ENCODE assay signal across 8 mouse cellular contexts in genomic region chr15:7934105-7934504, GRCm38 (mm10).
DNase-seq lines count a peak whose midpoint lies in the region; ATAC-seq lines count a peak whose summit lies in the region.

No protein-coding gene starts in this region.

- H3K27me3 ChIP-seq in hindbrain, embryonic 11.5 days (ENCODE audit: control insufficient read depth, insufficient read depth, low read length): no peaks in the 10 kb centered on the region
- no peaks in the 10 kb centered on the region for H3K27me3 ChIP-seq in hindbrain, embryonic 12.5 days
- no peaks in the 10 kb centered on the region for H3K27me3 ChIP-seq in heart, embryonic 16.5 days (ENCODE audit: control insufficient read depth, insufficient read depth, low read length)
- no peaks in the 10 kb centered on the region for H3K27me3 ChIP-seq in lung, embryonic 15.5 days
- no peaks in the 10 kb centered on the region for H3K27me3 ChIP-seq in forebrain, embryonic 11.5 days (ENCODE audit: control insufficient read depth, insufficient read depth, low read length)

- H3K9me3 ChIP-seq in hindbrain, embryonic 11.5 days (ENCODE audit: control insufficient read depth, low read length): no peaks in the 10 kb centered on the region
- no peaks in the 10 kb centered on the region for H3K9me3 ChIP-seq in hindbrain, embryonic 12.5 days (replicated peaks)
- H3K9me3 ChIP-seq in heart, embryonic 16.5 days (replicated peaks; ENCODE audit: control insufficient read depth, low read length): no peaks in the 10 kb centered on the region
- no peaks in the 10 kb centered on the region for H3K9me3 ChIP-seq in lung, embryonic 15.5 days
- no peaks in the 10 kb centered on the region for H3K9me3 ChIP-seq in forebrain, embryonic 11.5 days (ENCODE audit: control insufficient read depth, low read length)

- H3K4me1 ChIP-seq in hindbrain, embryonic 11.5 days (replicated peaks; ENCODE audit: control insufficient read depth, insufficient read depth, low read length): no peaks in the 10 kb centered on the region
- no peaks in the 10 kb centered on the region for H3K4me1 ChIP-seq in hindbrain, embryonic 12.5 days
- H3K4me1 ChIP-seq in heart, embryonic 16.5 days (ENCODE audit: control insufficient read depth, insufficient read depth, low read length): peaks cover 4% of the 10 kb centered on the region; the same call in 1 of the 2 replicates
- peaks cover 15% of the 10 kb centered on the region for H3K4me1 ChIP-seq in lung, embryonic 15.5 days
- H3K4me1 ChIP-seq in forebrain, embryonic 11.5 days (replicated peaks; ENCODE audit: control insufficient read depth, insufficient read depth, low read length): no peaks in the 10 kb centered on the region

- no peak overlapping the region for H3K9ac ChIP-seq in hindbrain, embryonic 11.5 days (ENCODE audit: low read depth, low read length)
- H3K9ac ChIP-seq in hindbrain, embryonic 12.5 days: no peak overlapping the region
- H3K9ac ChIP-seq in heart, embryonic 16.5 days (ENCODE audit: low read length): no peak overlapping the region
- H3K9ac ChIP-seq in lung, embryonic 15.5 days: no peak overlapping the region
- H3K9ac ChIP-seq in forebrain, embryonic 11.5 days (ENCODE audit: low read length): no peak overlapping the region

- WGBS in hindbrain, embryonic 11.5 days: 76% methylated on average over 16 of the region's 16 CpGs
- 69% methylated on average over 16 of the region's 16 CpGs for WGBS in hindbrain, embryonic 12.5 days
- WGBS in heart, embryonic 16.5 days: 33% methylated on average over 16 of the region's 16 CpGs
- 24% methylated on average over 16 of the region's 16 CpGs for WGBS in lung, embryonic 15.5 days
- WGBS in forebrain, embryonic 11.5 days: 79% methylated on average over 16 of the region's 16 CpGs

- peak; percentile 14 for DNase-seq in hindbrain, embryonic 11.5 days (ENCODE audit: low spot score)
- DNase-seq in adrenal gland, postnatal 25 days: peak; percentile 33
- no peak for DNase-seq in cerebellum, postnatal 36 days
- DNase-seq in forebrain, embryonic 11.5 days (ENCODE audit: low spot score): no peak

- no peak for ATAC-seq in hindbrain, embryonic 11.5 days (ENCODE audit: low FRiP score)
- ATAC-seq in hindbrain, embryonic 12.5 days (ENCODE audit: low FRiP score): no peak
- 0 out of 2 replicates have a peak, but pooled peaks have one; percentile 14 for ATAC-seq in heart, embryonic 16.5 days (replicated peaks; ENCODE audit: extremely low read depth, insufficient read depth, low FRiP score)
- ATAC-seq in lung, embryonic 15.5 days (ENCODE audit: borderline replicate concordance, extremely low read depth, low FRiP score, low TSS enrichment): peak; percentile 57; the same call in 1 of the 2 replicates
- no peak for ATAC-seq in granulocyte monocyte progenitor cell, adult 5-6 weeks (replicated peaks; ENCODE audit: poor library complexity, severe bottlenecking)
- ATAC-seq in forebrain, embryonic 11.5 days (replicated peaks; ENCODE audit: low FRiP score): no peak

- H3K36me3 ChIP-seq in hindbrain, embryonic 11.5 days (ENCODE audit: control insufficient read depth, insufficient read depth, low read length): no peaks in the 10 kb centered on the region
- no peaks in the 10 kb centered on the region for H3K36me3 ChIP-seq in hindbrain, embryonic 12.5 days
- H3K36me3 ChIP-seq in heart, embryonic 16.5 days (ENCODE audit: control insufficient read depth, insufficient read depth): no peaks in the 10 kb centered on the region
- H3K36me3 ChIP-seq in lung, embryonic 15.5 days: no peaks in the 10 kb centered on the region
- no peaks in the 10 kb centered on the region for H3K36me3 ChIP-seq in forebrain, embryonic 11.5 days (ENCODE audit: control insufficient read depth, insufficient read depth, low read length)

- no peak overlapping the region for H3K27ac ChIP-seq in hindbrain, embryonic 11.5 days (ENCODE audit: low read depth, low read length)
- no peak overlapping the region for H3K27ac ChIP-seq in hindbrain, embryonic 12.5 days
- no peak overlapping the region; the same call in 1 of the 2 replicates for H3K27ac ChIP-seq in heart, embryonic 16.5 days (ENCODE audit: low read length)
- no peak overlapping the region for H3K27ac ChIP-seq in lung, embryonic 15.5 days
- no peak overlapping the region for H3K27ac ChIP-seq in forebrain, embryonic 11.5 days (ENCODE audit: low read depth, low read length)

- no peak overlapping the region for H3K4me2 ChIP-seq in hindbrain, embryonic 11.5 days (replicated peaks; ENCODE audit: low read depth, low read length)
- no peak overlapping the region for H3K4me2 ChIP-seq in hindbrain, embryonic 12.5 days (replicated peaks)
- H3K4me2 ChIP-seq in heart, embryonic 16.5 days (ENCODE audit: low read depth, low read length): peak overlapping the region; percentile 61
- H3K4me2 ChIP-seq in lung, embryonic 15.5 days: peak overlapping the region; percentile 49
- no peak overlapping the region for H3K4me2 ChIP-seq in forebrain, embryonic 11.5 days (ENCODE audit: low read depth, low read length, severe bottlenecking)

- no peak overlapping the region for H3K4me3 ChIP-seq in hindbrain, embryonic 11.5 days (ENCODE audit: low read depth, low read length)
- no peak overlapping the region for H3K4me3 ChIP-seq in hindbrain, embryonic 12.5 days
- peak overlapping the region; percentile 33 for H3K4me3 ChIP-seq in heart, embryonic 16.5 days (ENCODE audit: low read length)
- no peak overlapping the region for H3K4me3 ChIP-seq in lung, embryonic 15.5 days
- H3K4me3 ChIP-seq in forebrain, embryonic 11.5 days (ENCODE audit: low read depth, low read length): no peak overlapping the region

Comparison
In these comparisons a context has a peak if more than half of its experiments do, and no peak if none do; other contexts are left out.
1. ATAC-seq: peak in heart, embryonic 16.5 days (single experiment) and lung, embryonic 15.5 days (single experiment); none in hindbrain, embryonic 11.5 days (single experiment), hindbrain, embryonic 12.5 days (single experiment), granulocyte monocyte progenitor cell, adult 5-6 weeks (single experiment) and forebrain, embryonic 11.5 days (single experiment).
2. DNase-seq: peak in hindbrain, embryonic 11.5 days (single experiment) and adrenal gland, postnatal 25 days (single experiment); none in cerebellum, postnatal 36 days (0 of 2) and forebrain, embryonic 11.5 days (single experiment).
3. H3K4me2 ChIP-seq: peak in heart, embryonic 16.5 days (single experiment) and lung, embryonic 15.5 days (single experiment); none in hindbrain, embryonic 11.5 days (single experiment), hindbrain, embryonic 12.5 days (single experiment) and forebrain, embryonic 11.5 days (single experiment).